Mouse (Mus musculus): ENCODE data around the gene Ip6k2. TPM values are rescaled to one million over a fixed set of nuclear protein-coding genes. Genes with fewer than 3 reads are reported as not detected.
A peak's percentile ranks its signal among the peaks of the same experiment; 100 is the strongest.

The Ip6k2 gene
- polyA plus RNA-seq, 1 experiment from 2014 or later = 71.3 TPM

GRCm38 (mm10) chr9:108753976-108754375 lies 29.6 kb upstream of the Ip6k2 start:
- no peaks in the 10 kb centered on the region for H3K36me3 ChIP-seq
- H3K27me3 ChIP-seq (replicated peaks) = no peaks in the 10 kb centered on the region
- ATAC-seq (ENCODE audit: insufficient read depth, low FRiP score, low read depth) = no peak
- WGBS = 80% methylated on average over 3 of the region's 3 CpGs
- H3K9ac ChIP-seq = no peak overlapping the region
- no peaks in the 10 kb centered on the region for H3K9me3 ChIP-seq
- H3K4me3 ChIP-seq (replicated peaks) = no peak overlapping the region
- H3K4me2 ChIP-seq = no peak overlapping the region
- H3K4me1 ChIP-seq = no peaks in the 10 kb centered on the region
- H3K27ac ChIP-seq = no peak overlapping the region

GRCm38 (mm10) chr9:108754423-108754822 lies 29.2 kb upstream of the Ip6k2 start:
- Histone ChIP-seq H3K4me2 (no peak overlapping the region), H3K4me1 (no peaks in the 10 kb centered on the region), H3K36me3 (no peaks in the 10 kb centered on the region), H3K9ac (no peak overlapping the region), H3K9me3 (no peaks in the 10 kb centered on the region), H3K27me3 (replicated peaks) (no peaks in the 10 kb centered on the region), H3K27ac (no peak overlapping the region), H3K4me3 (replicated peaks) (no peak overlapping the region)
- ATAC-seq (ENCODE audit: insufficient read depth, low FRiP score, low read depth) = no peak
- 89% methylated on average over 5 of the region's 5 CpGs for WGBS

GRCm38 (mm10) chr9:108757406-108757805 lies 26.2 kb upstream of the Ip6k2 start:
- Histone ChIP-seq H3K27ac (no peak overlapping the region), H3K4me2 (no peak overlapping the region), H3K27me3 (replicated peaks) (no peaks in the 10 kb centered on the region), H3K36me3 (no peaks in the 10 kb centered on the region), H3K4me1 (no peaks in the 10 kb centered on the region), H3K9ac (no peak overlapping the region), H3K4me3 (replicated peaks) (no peak overlapping the region), H3K9me3 (no peaks in the 10 kb centered on the region)
- ATAC-seq (ENCODE audit: insufficient read depth, low FRiP score, low read depth) = no peak
- 38% methylated on average over 6 of the region's 6 CpGs for WGBS

- no peaks in the 10 kb centered on the region for H3K27me3 ChIP-seq (replicated peaks)
- no peaks in the 10 kb centered on the region for H3K4me1 ChIP-seq
- H3K36me3 ChIP-seq = no peaks in the 10 kb centered on the region
- H3K4me2 ChIP-seq = no peak overlapping the region
- H3K27ac ChIP-seq = no peak overlapping the region
- no peaks in the 10 kb centered on the region for H3K9me3 ChIP-seq
- H3K9ac ChIP-seq = no peak overlapping the region
- WGBS = 95% methylated on average over 20 of the region's 20 CpGs
- ATAC-seq (ENCODE audit: insufficient read depth, low FRiP score, low read depth) = no peak
- H3K4me3 ChIP-seq (replicated peaks) = no peak overlapping the region
These were observed 24.5 kb upstream of the Ip6k2 start for GRCm38 (mm10) chr9:108759121-108759520.

- Histone ChIP-seq H3K4me3 (replicated peaks) (no peak overlapping the region), H3K27me3 (replicated peaks) (no peaks in the 10 kb centered on the region), H3K9ac (no peak overlapping the region), H3K27ac (no peak overlapping the region), H3K4me2 (no peak overlapping the region), H3K36me3 (no peaks in the 10 kb centered on the region), H3K4me1 (no peaks in the 10 kb centered on the region), H3K9me3 (no peaks in the 10 kb centered on the region)
- no peak for ATAC-seq (ENCODE audit: insufficient read depth, low FRiP score, low read depth)
- WGBS = 68% methylated on average over 2 of the region's 2 CpGs
These were observed 23.8 kb upstream of the Ip6k2 start for GRCm38 (mm10) chr9:108759805-108760204.

GRCm38 (mm10) chr9:108761561-108761960 lies 22.0 kb upstream of the Ip6k2 start:
- no peak for ATAC-seq (ENCODE audit: insufficient read depth, low FRiP score, low read depth)

GRCm38 (mm10) chr9:108764971-108765370 lies 18.6 kb upstream of the Ip6k2 start:
- ATAC-seq (ENCODE audit: insufficient read depth, low FRiP score, low read depth) = no peak
- Histone ChIP-seq H3K9me3 (no peaks in the 10 kb centered on the region), H3K4me1 (no peaks in the 10 kb centered on the region), H3K27me3 (replicated peaks) (no peaks in the 10 kb centered on the region), H3K9ac (no peak overlapping the region), H3K36me3 (no peaks in the 10 kb centered on the region), H3K27ac (no peak overlapping the region), H3K4me3 (replicated peaks) (no peak overlapping the region), H3K4me2 (no peak overlapping the region)
- WGBS = 60% methylated on average over 10 of the region's 10 CpGs

More at GRCm38 (mm10) chr9:108761561-108761960, 22.0 kb upstream of the Ip6k2 start:
- no peak overlapping the region for H3K4me3 ChIP-seq (replicated peaks)
- H3K9ac ChIP-seq = no peak overlapping the region
- H3K27ac ChIP-seq = no peak overlapping the region
- H3K36me3 ChIP-seq = no peaks in the 10 kb centered on the region
- no peaks in the 10 kb centered on the region for H3K4me1 ChIP-seq
- H3K27me3 ChIP-seq (replicated peaks) = no peaks in the 10 kb centered on the region
- no peak overlapping the region for H3K4me2 ChIP-seq
- H3K9me3 ChIP-seq = no peaks in the 10 kb centered on the region

GRCm38 (mm10) chr9:108776614-108777013 lies 7.0 kb upstream of the Ip6k2 start:
- Histone ChIP-seq H3K4me2 (no peak overlapping the region), H3K27me3 (replicated peaks) (no peaks in the 10 kb centered on the region), H3K36me3 (no peaks in the 10 kb centered on the region), H3K4me3 (replicated peaks) (no peak overlapping the region), H3K9me3 (no peaks in the 10 kb centered on the region), H3K27ac (no peak overlapping the region), H3K4me1 (no peaks in the 10 kb centered on the region), H3K9ac (no peak overlapping the region)
- no peak for ATAC-seq (ENCODE audit: insufficient read depth, low FRiP score, low read depth)
- WGBS = 76% methylated on average over 4 of the region's 4 CpGs

- Histone ChIP-seq H3K27ac (no peak overlapping the region), H3K4me2 (no peak overlapping the region), H3K9me3 (no peaks in the 10 kb centered on the region), H3K4me3 (replicated peaks) (no peak overlapping the region), H3K9ac (no peak overlapping the region), H3K27me3 (replicated peaks) (no peaks in the 10 kb centered on the region), H3K36me3 (no peaks in the 10 kb centered on the region), H3K4me1 (peaks cover 6% of the 10 kb centered on the region; the same call in 1 of the 2 replicates)
- ATAC-seq (ENCODE audit: insufficient read depth, low FRiP score, low read depth) = no peak
- WGBS = 73% methylated on average over 4 of the region's 4 CpGs
These were observed 6.3 kb upstream of the Ip6k2 start for GRCm38 (mm10) chr9:108777276-108777675.

- Histone ChIP-seq H3K4me2 (no peak overlapping the region), H3K27ac (no peak overlapping the region), H3K4me1 (peaks cover 17% of the 10 kb centered on the region), H3K27me3 (replicated peaks) (no peaks in the 10 kb centered on the region), H3K9me3 (no peaks in the 10 kb centered on the region), H3K9ac (no peak overlapping the region), H3K36me3 (no peaks in the 10 kb centered on the region), H3K4me3 (replicated peaks) (no peak overlapping the region)
- 54% methylated on average over 5 of the region's 5 CpGs for WGBS
- no peak for ATAC-seq (ENCODE audit: insufficient read depth, low FRiP score, low read depth)
These were observed 2.6 kb upstream of the Ip6k2 start for GRCm38 (mm10) chr9:108780959-108781358.

- Histone ChIP-seq H3K4me3 (replicated peaks) (no peak overlapping the region), H3K27ac (no peak overlapping the region), H3K36me3 (no peaks in the 10 kb centered on the region), H3K4me2 (no peak overlapping the region), H3K9me3 (no peaks in the 10 kb centered on the region), H3K27me3 (replicated peaks) (no peaks in the 10 kb centered on the region), H3K4me1 (peaks cover 22% of the 10 kb centered on the region), H3K9ac (no peak overlapping the region)
- WGBS = 46% methylated on average over 4 of the region's 4 CpGs
- no peak for ATAC-seq (ENCODE audit: insufficient read depth, low FRiP score, low read depth)
These were observed 1.7 kb upstream of the Ip6k2 start for GRCm38 (mm10) chr9:108781891-108782290.

GRCm38 (mm10) chr9:108782836-108783547 lies 604 bp upstream of the Ip6k2 start:
- WGBS = 25% methylated on average over 9 of the region's 9 CpGs
- H3K4me2 ChIP-seq = peak overlapping the region; percentile 75
- H3K4me1 ChIP-seq = peaks cover 22% of the 10 kb centered on the region
- peak overlapping the region; percentile 76 for H3K27ac ChIP-seq
- H3K9ac ChIP-seq = no peak overlapping the region
- ATAC-seq (ENCODE audit: insufficient read depth, low FRiP score, low read depth) = peak; percentile 29
- H3K4me3 ChIP-seq (replicated peaks) = peak overlapping the region; percentile 93
- no peaks in the 10 kb centered on the region for H3K9me3 ChIP-seq
- no peaks in the 10 kb centered on the region for H3K36me3 ChIP-seq
- no peaks in the 10 kb centered on the region for H3K27me3 ChIP-seq (replicated peaks)

GRCm38 (mm10) chr9:108785416-108785815 lies 1.8 kb downstream of the Ip6k2 start:
- H3K9ac ChIP-seq = no peak overlapping the region

More at GRCm38 (mm10) chr9:108785416-108785815, 1.8 kb downstream of the Ip6k2 start:
- no peaks in the 10 kb centered on the region for H3K9me3 ChIP-seq
- H3K4me1 ChIP-seq = peaks cover 33% of the 10 kb centered on the region
- no peaks in the 10 kb centered on the region for H3K27me3 ChIP-seq (replicated peaks)
- no peak for ATAC-seq (ENCODE audit: insufficient read depth, low FRiP score, low read depth)
- H3K4me2 ChIP-seq = peak overlapping the region; percentile 75
- H3K4me3 ChIP-seq (replicated peaks) = peak overlapping the region; percentile 93
- H3K36me3 ChIP-seq = no peaks in the 10 kb centered on the region
- H3K27ac ChIP-seq = no peak overlapping the region

Measured in stomach, embryonic 15.5 days (tissue).